Comparison of ENCODE assay signal across 8 mouse cellular contexts in the genomic region with DNA sequence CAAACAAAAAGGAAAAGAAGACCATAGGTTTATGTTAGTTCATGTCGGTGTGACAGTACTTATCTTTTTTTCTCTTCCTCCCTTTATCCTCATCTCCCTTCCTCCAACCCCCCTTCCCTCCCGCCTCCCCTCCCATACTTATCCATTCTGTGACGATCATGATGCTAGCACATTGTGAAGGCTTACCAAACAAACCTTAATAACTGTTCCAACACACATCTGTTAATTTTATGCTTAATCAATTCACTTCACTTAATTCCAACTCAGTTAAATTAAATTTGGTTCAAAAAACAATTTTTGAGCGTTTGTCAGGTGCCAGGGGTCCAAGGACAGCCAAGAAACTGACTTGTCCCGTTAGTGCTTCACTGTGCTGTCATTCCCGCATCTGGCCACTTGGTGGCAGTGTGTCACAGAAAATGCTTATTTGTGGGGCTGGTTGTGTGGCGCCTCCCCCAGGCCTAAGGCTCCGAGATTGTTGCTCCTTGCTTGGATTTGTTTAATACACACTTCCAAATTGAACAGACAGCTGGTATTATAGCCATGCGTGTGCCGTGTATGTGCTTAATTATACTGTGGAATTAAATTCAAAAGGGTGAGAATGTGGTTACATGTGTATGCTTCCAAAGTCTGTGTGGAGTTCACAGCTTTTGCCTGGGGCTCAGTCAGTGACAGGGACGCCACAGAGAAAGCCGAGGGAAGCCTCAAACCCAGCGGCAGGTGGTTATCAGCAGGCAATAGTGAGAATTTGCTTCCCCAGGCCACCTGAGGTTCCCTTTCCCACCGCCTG.
DNase-seq lines count a peak whose midpoint lies in the region; ATAC-seq and TF ChIP-seq lines count a peak whose summit lies in the region.

No protein-coding gene starts in this region.

- DNase-seq in adrenal gland, postnatal 10 days: peak; percentile 92
- peak; percentile 88 for DNase-seq in embryonic facial prominence, embryonic 10.5 days (ENCODE audit: low spot score)
- DNase-seq in left cerebral cortex, postnatal 36 days (ENCODE audit: low spot score in 2 of 2): peak; percentile 71 to 84
- DNase-seq in midbrain, embryonic 11.5 days (ENCODE audit: low spot score, missing footprints): peak; percentile 99
- peak; percentile 86 for DNase-seq in right cerebral cortex, postnatal 4 days
- peak; percentile 67 for DNase-seq in yolk sac, embryonic 10.5 days (ENCODE audit: low spot score)

- H3K4me1 ChIP-seq in embryonic facial prominence, embryonic 10.5 days: peaks cover 19% of the 10 kb centered on the region
- H3K4me1 ChIP-seq in intestine, postnatal 0 days (replicated peaks; ENCODE audit: control insufficient read depth, insufficient read depth, low read length): no peaks in the 10 kb centered on the region; the same call in 1 of the 2 replicates
- H3K4me1 ChIP-seq in midbrain, embryonic 11.5 days (ENCODE audit: control insufficient read depth, insufficient read depth, low read length): peaks cover 9% of the 10 kb centered on the region

- no peaks in the 10 kb centered on the region for H3K36me3 ChIP-seq in embryonic facial prominence, embryonic 10.5 days (replicated peaks)
- H3K36me3 ChIP-seq in intestine, postnatal 0 days (ENCODE audit: control insufficient read depth, insufficient read depth): no peaks in the 10 kb centered on the region
- H3K36me3 ChIP-seq in midbrain, embryonic 11.5 days (ENCODE audit: control insufficient read depth, insufficient read depth, low read length): no peaks in the 10 kb centered on the region

- peak overlapping the region; percentile 4; the same call in 1 of the 2 replicates for H3K4me3 ChIP-seq in embryonic facial prominence, embryonic 10.5 days
- H3K4me3 ChIP-seq in intestine, postnatal 0 days (ENCODE audit: low read depth, low read length): no peak overlapping the region
- no peak overlapping the region for H3K4me3 ChIP-seq in midbrain, embryonic 11.5 days (ENCODE audit: low read depth, low read length)

- WGBS in embryonic facial prominence, embryonic 10.5 days: 13% methylated on average over 14 of the region's 14 CpGs
- 15% methylated on average over 14 of the region's 14 CpGs for WGBS in intestine, postnatal 0 days
- WGBS in midbrain, embryonic 11.5 days: 13% methylated on average over 14 of the region's 14 CpGs

- peak overlapping the region; percentile 6; the same call in 1 of the 2 replicates for H3K27ac ChIP-seq in embryonic facial prominence, embryonic 10.5 days (replicated peaks)
- no peak overlapping the region for H3K27ac ChIP-seq in intestine, postnatal 0 days (ENCODE audit: low read depth, low read length)
- no peak overlapping the region for H3K27ac ChIP-seq in midbrain, embryonic 11.5 days (ENCODE audit: low read depth, low read length)

- intact Hi-C loops in left cerebral cortex, postnatal 36 days (cut with DNase I): loop anchor here (2.0 kb wide), 1 partner anchor 1742 kb away; no protein-coding TSS in a partner anchor

- peak; percentile 92 for TF ChIP-seq CTCF in intestine, postnatal 0 days (IDR thresholded peaks at IDR 0.05; ENCODE audit: low read depth)

- no peak overlapping the region for H3K9ac ChIP-seq in intestine, postnatal 0 days (ENCODE audit: low read depth, low read length)
- peak overlapping the region; percentile 1; the same call in 1 of the 2 replicates for H3K9ac ChIP-seq in midbrain, embryonic 11.5 days (ENCODE audit: low read length)

- no peaks in the 10 kb centered on the region for H3K27me3 ChIP-seq in embryonic facial prominence, embryonic 10.5 days (replicated peaks; ENCODE audit: low read depth, poor library complexity, severe bottlenecking)
- H3K27me3 ChIP-seq in intestine, postnatal 0 days (replicated peaks; ENCODE audit: control insufficient read depth, insufficient read depth, low read length): no peaks in the 10 kb centered on the region
- no peaks in the 10 kb centered on the region for H3K27me3 ChIP-seq in midbrain, embryonic 11.5 days (ENCODE audit: control insufficient read depth, insufficient read depth, low read length)

- peak overlapping the region; percentile 58 for H3K4me2 ChIP-seq in intestine, postnatal 0 days (replicated peaks; ENCODE audit: low read depth)
- H3K4me2 ChIP-seq in midbrain, embryonic 11.5 days: peak overlapping the region; percentile 24; the same call in 1 of the 2 replicates

- ATAC-seq in granulocyte monocyte progenitor cell, adult 5-6 weeks (replicated peaks; ENCODE audit: poor library complexity, severe bottlenecking): peak; percentile 82
- ATAC-seq in intestine, postnatal 0 days: peak; percentile 51; the same call in 1 of the 2 replicates
- ATAC-seq in midbrain, embryonic 11.5 days (ENCODE audit: low FRiP score): peak; percentile 64

- no peaks in the 10 kb centered on the region for H3K9me3 ChIP-seq in embryonic facial prominence, embryonic 10.5 days
- no peaks in the 10 kb centered on the region for H3K9me3 ChIP-seq in intestine, postnatal 0 days (ENCODE audit: control insufficient read depth)
- no peaks in the 10 kb centered on the region for H3K9me3 ChIP-seq in midbrain, embryonic 11.5 days (ENCODE audit: control insufficient read depth, low read length)
